Mouse (Mus musculus) ES-Bruce4 (cell line): ENCODE measurements around the gene Gabarapl1. TPM values are rescaled to one million over a fixed set of nuclear protein-coding genes. Genes with fewer than 3 reads are reported as not detected.

ENCODE experiments used
- H3K27ac ChIP-seq: 2 replicates; pipeline ENCODE4 v1.5.1; 2012; ENCODE audit warnings: low read length, inconsistent platforms; ENCODE audit not compliant: insufficient read depth
- H3K27me3 ChIP-seq: 2 replicates; pipeline ENCODE4 v1.6.1; 2012; ENCODE audit warnings: mild to moderate bottlenecking, low read length, inconsistent platforms; ENCODE audit not compliant: control insufficient read depth, poor library complexity, insufficient read depth, severe bottlenecking
- H3K36me3 ChIP-seq: 2 replicates; pipeline ENCODE4 v1.6.1; 2012; ENCODE audit warnings: inconsistent platforms, mild to moderate bottlenecking, low read length, moderate library complexity; ENCODE audit not compliant: control insufficient read depth, poor library complexity, insufficient read depth, severe bottlenecking
- H3K4me1 ChIP-seq: one replicate; pipeline ENCODE4 v1.8.1; 2011; ENCODE audit warnings: low read length; ENCODE audit not compliant: control insufficient read depth, insufficient read depth
- H3K4me3 ChIP-seq: 2 replicates; pipeline ENCODE4 v1.5.1; 2011; ENCODE audit warnings: low read depth, mild to moderate bottlenecking, low read length
- H3K9ac ChIP-seq: 2 replicates; pipeline ENCODE4 v1.6.1; 2012; ENCODE audit warnings: low read depth, mild to moderate bottlenecking, inconsistent platforms; ENCODE audit not compliant: poor library complexity, severe bottlenecking
- H3K9me3 ChIP-seq: replicated peaks from 2 replicates; pipeline ENCODE4 v1.6.1; 2012; ENCODE audit warnings: mild to moderate bottlenecking, low read length, inconsistent platforms; ENCODE audit not compliant: control insufficient read depth, poor library complexity, insufficient read depth, severe bottlenecking
- CTCF ChIP-seq: IDR thresholded peaks from one replicate; pipeline ENCODE4 v1.8.1; 2011; ENCODE audit warnings: low read depth, low read length
- EP300 ChIP-seq: IDR thresholded peaks from 2 replicates; pipeline ENCODE4 v1.6.1; 2011; ENCODE audit warnings: low read depth, low read length; ENCODE audit not compliant: insufficient read depth
- POLR2A ChIP-seq: IDR thresholded peaks from one replicate; pipeline ENCODE4 v1.8.1; 2011; ENCODE audit warnings: low read length; ENCODE audit not compliant: insufficient read depth
- polyA plus RNA-seq: library from polyadenylated mRNA; stranded (reverse); fragments of >200 nt; gene quantifications from 2 replicates; pipeline ENCODE4 v1.2.4, GENCODE M21; 2011; ENCODE audit warnings: low read depth; ENCODE audit not compliant: missing spikeins, insufficient read depth, insufficient read length

Gene Gabarapl1
- polyA plus RNA-seq, 1 experiment, result 75.1 TPM

DNA sequence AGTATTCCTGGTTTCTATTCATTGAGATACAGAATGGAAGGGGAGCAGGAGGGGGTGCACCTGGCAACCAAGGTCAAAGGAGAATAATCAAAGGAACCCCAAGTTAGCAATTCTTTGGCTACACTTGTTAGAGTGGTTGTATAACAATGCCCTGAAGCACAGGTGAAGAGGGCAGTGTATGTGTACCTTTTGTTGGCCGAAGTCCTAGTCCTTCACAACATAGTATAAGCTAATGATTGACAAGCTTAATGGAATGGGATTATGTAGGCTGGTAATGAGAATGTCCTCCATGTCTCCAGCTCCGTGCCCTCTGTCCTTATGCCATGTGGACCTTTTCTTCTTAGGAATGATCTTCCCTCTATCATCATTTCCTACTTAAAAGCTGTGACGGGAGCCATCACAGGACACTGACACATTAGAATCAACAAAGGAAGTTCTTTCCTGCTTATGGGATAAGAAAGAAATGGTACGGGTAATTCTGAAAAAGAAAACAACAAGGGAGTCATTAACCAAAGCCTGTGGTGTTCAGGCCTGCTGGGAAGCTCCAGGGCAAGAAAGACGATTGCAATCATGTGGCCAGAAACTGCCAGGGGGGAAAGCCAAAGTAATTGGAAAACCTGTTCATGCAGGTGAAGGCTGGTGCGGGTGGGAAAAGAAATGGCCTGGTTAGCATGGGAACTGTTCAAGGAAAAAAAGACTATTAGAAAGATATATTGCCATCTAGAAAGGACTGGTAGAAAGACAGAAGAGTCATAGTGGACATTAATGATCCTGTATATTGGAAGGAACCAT, 22.6 kb upstream of the Gabarapl1 start:
- Histone ChIP-seq H3K9ac (no peak overlapping the region), H3K4me3 (no peak overlapping the region), H3K4me1 (no peaks in the 10 kb centered on the region), H3K9me3 (no peaks in the 10 kb centered on the region), H3K36me3 (no peaks in the 10 kb centered on the region), H3K27ac (no peak overlapping the region), H3K27me3 (no peaks in the 10 kb centered on the region)
- TF ChIP-seq POLR2A (no peak), EP300 (no peak), CTCF (no peak)

GRCm38 (mm10) chr6:129512367-129512766, 20.6 kb upstream of the Gabarapl1 start, which contains the start of gene Tmem52b:
TSS of gene Tmem52b (plus strand) at chr6:129512555.
- no peaks in the 10 kb centered on the region for H3K36me3 ChIP-seq
- no peak within 1 kb of the TSS for H3K27ac ChIP-seq
- no peak within 1 kb of the TSS for H3K4me3 ChIP-seq
- no peaks in the 10 kb centered on the region for H3K9me3 ChIP-seq
- H3K9ac ChIP-seq, result no peak within 1 kb of the TSS
- no peaks in the 10 kb centered on the region for H3K27me3 ChIP-seq
- TF ChIP-seq POLR2A, result no peak
- TF ChIP-seq EP300, result no peak
- no peak for TF ChIP-seq CTCF
- no peaks in the 10 kb centered on the region for H3K4me1 ChIP-seq

DNA sequence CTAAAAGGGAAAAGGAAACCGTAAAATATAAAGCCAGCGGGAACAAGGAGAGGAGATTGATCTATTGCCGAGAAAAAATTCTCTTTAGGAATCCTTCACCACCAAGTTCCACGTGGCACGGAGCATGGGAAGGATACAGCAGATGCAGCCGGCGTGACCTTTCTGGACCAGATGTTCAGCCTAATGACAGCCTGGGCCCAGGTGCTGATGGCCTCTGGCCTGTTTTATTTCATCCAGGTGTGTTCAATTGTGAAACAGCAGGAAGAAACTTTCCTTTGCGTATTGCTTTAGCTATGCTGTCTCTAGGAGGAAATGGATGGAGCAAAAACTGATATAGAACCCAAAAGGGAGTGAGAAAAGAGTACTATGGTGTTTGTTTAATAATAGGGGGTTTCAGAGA, 20.1 kb upstream of the Gabarapl1 start:
- H3K27ac ChIP-seq, result no peak overlapping the region
- H3K9me3 ChIP-seq, result no peaks in the 10 kb centered on the region
- no peaks in the 10 kb centered on the region for H3K27me3 ChIP-seq
- H3K9ac ChIP-seq, result no peak overlapping the region
- H3K4me1 ChIP-seq, result no peaks in the 10 kb centered on the region
- H3K36me3 ChIP-seq, result no peaks in the 10 kb centered on the region
- TF ChIP-seq EP300, result no peak
- TF ChIP-seq CTCF, result no peak
- TF ChIP-seq POLR2A, result no peak
- H3K4me3 ChIP-seq, result no peak overlapping the region

GRCm38 (mm10) chr6:129513409-129513808, 19.6 kb upstream of the Gabarapl1 start:
- H3K4me3 ChIP-seq, result no peak overlapping the region
- no peak overlapping the region for H3K27ac ChIP-seq
- no peaks in the 10 kb centered on the region for H3K27me3 ChIP-seq
- no peaks in the 10 kb centered on the region for H3K4me1 ChIP-seq
- TF ChIP-seq CTCF, result no peak
- no peaks in the 10 kb centered on the region for H3K9me3 ChIP-seq
- H3K36me3 ChIP-seq, result no peaks in the 10 kb centered on the region
- no peak overlapping the region for H3K9ac ChIP-seq

- Histone ChIP-seq H3K9me3 (no peaks in the 10 kb centered on the region), H3K27me3 (no peaks in the 10 kb centered on the region), H3K4me3 (no peak overlapping the region), H3K36me3 (no peaks in the 10 kb centered on the region), H3K4me1 (no peaks in the 10 kb centered on the region), H3K27ac (no peak overlapping the region), H3K9ac (no peak overlapping the region)
- no peak for TF ChIP-seq EP300
Measured at GRCm38 (mm10) chr6:129514376-129514775, 18.6 kb upstream of the Gabarapl1 start.

GRCm38 (mm10) chr6:129515068-129515467, 17.9 kb upstream of the Gabarapl1 start:
- no peaks in the 10 kb centered on the region for H3K9me3 ChIP-seq
- H3K9ac ChIP-seq, result no peak overlapping the region
- H3K27ac ChIP-seq, result no peak overlapping the region
- H3K4me3 ChIP-seq, result no peak overlapping the region
- H3K36me3 ChIP-seq, result no peaks in the 10 kb centered on the region
- TF ChIP-seq EP300, result no peak
- no peak for TF ChIP-seq POLR2A
- no peak for TF ChIP-seq CTCF
- H3K4me1 ChIP-seq, result no peaks in the 10 kb centered on the region
- no peaks in the 10 kb centered on the region for H3K27me3 ChIP-seq
